In genomic region chr3:142417996-142418395, GRCm38 (mm10) we compare ENCODE assay signal across 15 mouse cellular contexts. TPM values are rescaled to one million over a fixed set of nuclear protein-coding genes. Genes with fewer than 3 reads are reported as not detected.
DNase-seq lines count a peak whose midpoint lies in the region; ATAC-seq lines count a peak whose summit lies in the region.
"Had no signal": no experiment of that assay in that cellular context is flagged by ENCODE, and none has a peak within 500 bp of the region (broad histone marks: within the 10 kb centered on the region; RNA-seq: fewer than 3 reads in every experiment).

No protein-coding gene starts in this region.

- WGBS in heart, embryonic 10.5 days = 81% methylated on average over 3 of the region's 3 CpGs
- 74% methylated on average over 3 of the region's 3 CpGs for WGBS in forebrain, embryonic 13.5 days

- 0 out of 2 replicates have a peak, but pooled peaks cover 10% of the 10 kb centered on the region for H3K4me1 ChIP-seq in heart, embryonic 10.5 days
- H3K4me1 ChIP-seq in forebrain, embryonic 13.5 days = no peaks in the 10 kb centered on the region
- H3K4me1 ChIP-seq: embryonic facial prominence, embryonic 10.5 days; embryonic facial prominence, embryonic 12.5 days had no signal

- no peak overlapping the region for H3K4me2 ChIP-seq in forebrain, embryonic 13.5 days
- H3K4me2 ChIP-seq: embryonic facial prominence, embryonic 12.5 days had no signal

- H3K36me3 ChIP-seq in heart, embryonic 10.5 days = no peaks in the 10 kb centered on the region
- H3K36me3 ChIP-seq in forebrain, embryonic 13.5 days (ENCODE audit: poor library complexity, severe bottlenecking) = no peaks in the 10 kb centered on the region
- H3K36me3 ChIP-seq: embryonic facial prominence, embryonic 10.5 days; embryonic facial prominence, embryonic 12.5 days had no signal

- ATAC-seq in forebrain, embryonic 13.5 days = no peak
- ATAC-seq: forebrain, embryonic 14.5 days; forebrain, embryonic 16.5 days had no signal

- no peak overlapping the region for H3K4me3 ChIP-seq in heart, embryonic 10.5 days
- no peak overlapping the region for H3K4me3 ChIP-seq in forebrain, embryonic 13.5 days
- H3K4me3 ChIP-seq: embryonic facial prominence, embryonic 10.5 days; embryonic facial prominence, embryonic 12.5 days had no signal

- H3K9ac ChIP-seq in forebrain, embryonic 13.5 days = no peak overlapping the region
- H3K9ac ChIP-seq: embryonic facial prominence, embryonic 12.5 days had no signal

- H3K9me3 ChIP-seq in heart, embryonic 10.5 days = no peaks in the 10 kb centered on the region
- no peaks in the 10 kb centered on the region for H3K9me3 ChIP-seq in forebrain, embryonic 13.5 days (replicated peaks)
- H3K9me3 ChIP-seq: embryonic facial prominence, embryonic 10.5 days; embryonic facial prominence, embryonic 12.5 days had no signal

- H3K27me3 ChIP-seq in heart, embryonic 10.5 days (ENCODE audit: insufficient read depth, poor library complexity, severe bottlenecking) = no peaks in the 10 kb centered on the region
- H3K27me3 ChIP-seq in forebrain, embryonic 13.5 days = no peaks in the 10 kb centered on the region
- H3K27me3 ChIP-seq: embryonic facial prominence, embryonic 12.5 days had no signal

- no peak overlapping the region for H3K27ac ChIP-seq in heart, embryonic 10.5 days
- no peak overlapping the region for H3K27ac ChIP-seq in forebrain, embryonic 13.5 days
- H3K27ac ChIP-seq: embryonic facial prominence, embryonic 10.5 days; embryonic facial prominence, embryonic 12.5 days had no signal

- DNase-seq in adrenal gland, postnatal 14 days = peak; percentile 5
- DNase-seq in adrenal gland, adult (ENCODE audit: inconsistent age in 2 of 2, low spot score in 1 of 2) = no peak
- DNase-seq in heart, adult 11 months = peak; percentile 72
- no peak for DNase-seq in heart, embryonic 10.5 days (ENCODE audit: low spot score)
- DNase-seq: adrenal gland, adult 2 months; adrenal gland, postnatal 25 days; cerebellum, adult 11-12 months; cerebellum, adult 2 months; cerebellum, adult 9-10 months; cerebellum, postnatal 25 days had no signal

RNA-seq across cellular contexts. Expression of gene Pdlim5, which starts 22.5 kb away (rescaled TPM):
- total RNA-seq in adrenal gland, postnatal 14 days (2021) = 58.7 and 62.7 TPM in 2 replicates
- polyA plus RNA-seq in heart, embryonic 10.5 days (2016; fragmentation: Nextera tagmentation; extraction: Ambion mirVana) = 162 and 264 TPM in 2 replicates
- 8.7 and 10.7 TPM in 2 replicates for polyA plus RNA-seq in forebrain, embryonic 13.5 days (2015; fragmentation: Nextera tagmentation; extraction: Ambion mirVana)

Comparison
In these comparisons a context has a peak if more than half of its experiments do, and no peak if none do; other contexts are left out.
1. DNase-seq: peak in adrenal gland, postnatal 14 days (single experiment) and heart, adult 11 months (single experiment); none in adrenal gland, adult (0 of 2) and heart, embryonic 10.5 days (single experiment).
2. RNA of gene Pdlim5, which starts 22.5 kb away (polyA plus RNA-seq): 162 to 264 TPM in heart, embryonic 10.5 days; 8.7 to 10.7 TPM in forebrain, embryonic 13.5 days; every median in the first group is over 10 times any median in the second.